Mouse (Mus musculus): ENCODE results near the gene Alppl2.

DNA sequence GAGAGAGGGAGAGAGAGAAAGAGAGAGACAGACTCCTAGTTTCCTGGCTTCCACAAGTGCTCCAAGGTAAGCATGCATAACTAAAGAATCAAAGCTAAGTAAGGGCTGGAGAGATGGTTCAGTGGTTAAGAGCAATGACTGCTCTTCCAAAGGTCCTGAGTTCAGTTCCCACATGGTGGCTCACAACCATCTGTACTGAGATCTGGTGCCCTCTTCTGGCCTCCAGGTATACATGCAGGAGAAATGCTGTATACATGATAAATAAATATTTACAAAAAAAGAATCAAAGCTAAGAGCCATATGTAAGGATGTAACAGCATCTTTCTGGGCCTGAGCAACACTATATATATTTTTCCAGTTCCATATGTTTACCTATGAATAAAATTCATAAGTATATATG lies 28.8 kb downstream of the Alppl2 start:
- TF ChIP-seq CTCF (IDR thresholded peaks at IDR 0.05; ENCODE audit: control insufficient read depth, insufficient read depth, low read length) (no peak), POLR2A (IDR thresholded peaks at IDR 0.05; ENCODE audit: borderline replicate concordance, control insufficient read depth, low read depth, low read length) (no peak)

All from bone marrow, adult 2 months (tissue).